Mouse (Mus musculus) heart, adult 2 months (tissue): Measurements from ENCODE around the gene Runx1. TPM values are rescaled to one million over a fixed set of nuclear protein-coding genes. Genes with fewer than 3 reads are reported as not detected.

Source experiments
- DNase-seq, 2 experiments: peaks; one replicate each; pipeline ENCODE4 v3.0.0; 2021
- H3K27ac ChIP-seq: fragments of 200-600 bp; 2 replicates; pipeline ENCODE4 v1.8.1; 2022
- H3K27me3 ChIP-seq: fragments of 200-500 bp; 2 replicates; pipeline ENCODE4 v1.6.1; 2012; ENCODE audit warnings: mild to moderate bottlenecking, low read length, inconsistent platforms, mixed read lengths; ENCODE audit not compliant: control insufficient read depth, insufficient read depth
- H3K36me3 ChIP-seq: fragments of 200-500 bp; 2 replicates; pipeline ENCODE4 v1.6.1; 2012; ENCODE audit warnings: low read length, inconsistent platforms; ENCODE audit not compliant: control insufficient read depth, insufficient read depth
- H3K4me1 ChIP-seq: fragments of 200-500 bp; 2 replicates; pipeline ENCODE4 v1.6.1; 2011; ENCODE audit warnings: low read length; ENCODE audit not compliant: control insufficient read depth, insufficient read depth
- H3K4me3 ChIP-seq: fragments of 200-600 bp; 2 replicates; pipeline ENCODE4 v1.8.1; 2022
- H3K79me2 ChIP-seq: fragments of 200-500 bp; replicated peaks from 2 replicates; pipeline ENCODE4 v1.6.1; 2012; ENCODE audit warnings: mild to moderate bottlenecking, inconsistent platforms, low read length, moderate library complexity, mixed read lengths; ENCODE audit not compliant: control insufficient read depth, insufficient read depth
- H3K9ac ChIP-seq: fragments of 200-500 bp; 2 replicates; pipeline ENCODE4 v1.6.1; 2012; ENCODE audit warnings: low read depth, mild to moderate bottlenecking, control low read depth, inconsistent platforms, low read length, mixed read lengths
- CTCF ChIP-seq: fragments of 200-600 bp; IDR thresholded peaks from 2 replicates; pipeline ENCODE4 v1.8.1; 2022; ENCODE audit warnings: antibody characterized with exemption, mild to moderate bottlenecking, moderate library complexity
- EP300 ChIP-seq: fragments of 200-500 bp; IDR thresholded peaks from 2 replicates; pipeline ENCODE4 v1.6.1; 2011; ENCODE audit warnings: low read depth, low read length, control low read depth; ENCODE audit not compliant: insufficient read depth
- POLR2A ChIP-seq: fragments of 200-500 bp; IDR thresholded peaks from 2 replicates; pipeline ENCODE4 v1.6.1; 2011; ENCODE audit warnings: mild to moderate bottlenecking, low read depth, low read length, control low read depth; ENCODE audit not compliant: insufficient read depth
- WGBS: fragments of 180-500 bp; shearing (Covaris S2); methylation state at CpG from one replicate; pipeline ENCODE4 v1.1.7; 2018; 5-methylcytosine and 5-hydroxymethylcytosine counted together
- intact Hi-C: fragments of 180-260 bp; cut with DNase I; formaldehyde crosslinking; loops from one replicate; pipeline ENCODE4 v1.15.1; 2025
- polyA plus RNA-seq: library from polyadenylated mRNA; depleted of rRNA; stranded (reverse); fragments of >200 nt; gene quantifications from 2 replicates; pipeline ENCODE4 v1.2.3, GENCODE M21; 2012
- total RNA-seq, 2 experiments: library from RNA; stranded (reverse); gene quantifications; 2 replicates each; pipeline ENCODE4 v1.2.3; 2021

The Runx1 gene
- total and polyA plus RNA-seq, 3 experiments: 1.8 to 2.4 (median 2.1) TPM

DNA sequence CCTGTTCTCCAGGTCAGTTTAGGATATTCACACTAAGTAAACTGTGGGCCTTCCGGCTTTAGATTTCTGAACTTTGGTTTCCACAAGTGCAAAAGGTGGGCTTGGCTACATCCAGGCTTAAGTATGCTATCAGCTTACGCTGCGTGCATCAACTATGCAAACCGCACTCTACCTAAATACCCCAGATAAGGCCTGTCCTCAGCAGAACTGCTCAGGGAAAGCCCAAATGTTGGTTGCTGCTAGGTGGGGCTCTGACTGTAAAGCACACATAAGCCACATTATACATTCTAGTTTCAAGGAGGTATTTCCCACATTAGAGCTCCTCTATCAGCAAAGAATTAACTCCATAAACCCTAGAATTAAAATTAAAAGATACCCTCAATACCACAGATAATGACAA is 33.0 kb downstream of the Runx1 start:
- H3K79me2 ChIP-seq: no peaks in the 10 kb centered on the region
- intact Hi-C loops: no loop called here
- no peaks in the 10 kb centered on the region for H3K27me3 ChIP-seq
- TF ChIP-seq EP300 (no peak), POLR2A (no peak), CTCF (no peak)
- DNase-seq: no peak
- no peak overlapping the region for H3K9ac ChIP-seq
- H3K36me3 ChIP-seq: no peaks in the 10 kb centered on the region
- no peaks in the 10 kb centered on the region for H3K4me1 ChIP-seq
- H3K27ac ChIP-seq: no peak overlapping the region
- H3K4me3 ChIP-seq: no peak overlapping the region
- WGBS: 95% methylated on average over 4 of the region's 4 CpGs

DNA sequence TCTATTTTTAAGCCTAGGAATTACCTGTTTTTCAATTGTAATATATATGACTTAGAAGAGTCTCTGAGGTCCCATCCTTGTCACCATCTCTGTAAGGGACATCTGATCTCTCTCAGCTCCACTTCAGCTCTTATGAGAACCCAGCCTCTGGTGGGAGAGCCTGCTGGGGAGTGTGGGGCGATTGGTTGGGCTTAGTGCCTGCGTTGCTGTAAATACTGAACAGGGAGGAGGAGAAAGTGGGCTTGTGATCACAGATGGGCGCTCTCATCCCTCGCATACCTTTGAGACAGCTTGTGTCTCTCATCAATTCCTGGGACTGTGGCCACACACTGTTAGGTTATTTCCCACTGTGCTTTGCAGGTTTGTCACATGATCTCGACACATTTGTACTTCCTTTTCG is 35.3 kb downstream of the Runx1 start:
- Histone ChIP-seq H3K4me3 (no peak overlapping the region), H3K4me1 (no peaks in the 10 kb centered on the region), H3K9ac (no peak overlapping the region), H3K27ac (no peak overlapping the region), H3K36me3 (no peaks in the 10 kb centered on the region), H3K79me2 (no peaks in the 10 kb centered on the region), H3K27me3 (no peaks in the 10 kb centered on the region)
- 73% methylated on average over 6 of the region's 6 CpGs for WGBS
- intact Hi-C loops: no loop called here
- DNase-seq: no peak
- no peak for TF ChIP-seq CTCF
- no peak for TF ChIP-seq POLR2A
- no peak for TF ChIP-seq EP300

DNA sequence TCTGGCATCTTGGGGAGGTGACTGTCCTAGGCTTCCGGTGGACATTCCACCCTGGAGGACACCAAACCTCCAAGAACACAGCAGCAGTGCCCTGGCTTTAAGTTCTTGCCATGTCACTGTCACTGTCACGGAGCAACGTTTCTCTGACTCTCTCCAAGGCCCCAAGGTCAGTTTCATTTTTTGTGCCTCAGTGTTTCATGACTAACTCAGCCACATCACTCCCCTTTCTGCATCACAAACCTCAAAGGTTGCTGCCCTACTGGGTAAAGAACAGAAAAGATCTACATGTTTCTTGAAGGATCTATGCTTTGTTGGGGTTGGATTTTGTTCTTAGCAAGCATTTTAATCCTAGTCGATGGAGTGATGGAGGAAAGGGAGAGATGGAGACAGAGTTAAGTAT is 36.1 kb downstream of the Runx1 start:
- no peak overlapping the region for H3K27ac ChIP-seq
- no peak overlapping the region for H3K4me3 ChIP-seq
- H3K4me1 ChIP-seq: no peaks in the 10 kb centered on the region
- WGBS: 79% methylated on average over 4 of the region's 4 CpGs
- H3K9ac ChIP-seq: no peak overlapping the region
- no peaks in the 10 kb centered on the region for H3K36me3 ChIP-seq
- intact Hi-C loops: no loop called here
- H3K79me2 ChIP-seq: no peaks in the 10 kb centered on the region
- H3K27me3 ChIP-seq: no peaks in the 10 kb centered on the region
- TF ChIP-seq CTCF (no peak), POLR2A (no peak), EP300 (no peak)
- DNase-seq: no peak

DNA sequence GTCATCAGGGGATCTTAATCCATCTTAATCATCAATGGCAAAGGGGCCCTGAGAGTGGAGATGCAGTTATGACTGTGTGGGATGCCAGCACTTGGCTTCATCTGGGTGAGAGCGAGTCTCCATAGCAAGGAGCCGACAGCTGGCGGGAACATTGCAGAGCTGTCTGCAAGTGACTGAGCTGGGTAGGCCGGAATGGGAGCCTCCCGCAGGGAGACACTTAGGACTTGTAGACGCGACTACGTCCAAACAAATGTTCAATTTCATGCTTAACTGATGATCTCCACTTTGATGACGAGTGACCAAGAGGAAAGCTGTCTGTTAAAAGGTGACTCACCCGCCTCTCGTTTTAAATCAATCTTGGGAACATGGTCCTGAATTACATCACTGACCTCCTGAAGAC is 37.5 kb downstream of the Runx1 start:
- Histone ChIP-seq H3K36me3 (no peaks in the 10 kb centered on the region), H3K9ac (no peak overlapping the region), H3K79me2 (no peaks in the 10 kb centered on the region), H3K27ac (no peak overlapping the region), H3K4me3 (no peak overlapping the region), H3K27me3 (no peaks in the 10 kb centered on the region), H3K4me1 (no peaks in the 10 kb centered on the region)
- 60% methylated on average over 11 of the region's 11 CpGs for WGBS
- intact Hi-C loops: no loop called here
- TF ChIP-seq CTCF (no peak), EP300 (no peak), POLR2A (no peak)
- DNase-seq: no peak

DNA sequence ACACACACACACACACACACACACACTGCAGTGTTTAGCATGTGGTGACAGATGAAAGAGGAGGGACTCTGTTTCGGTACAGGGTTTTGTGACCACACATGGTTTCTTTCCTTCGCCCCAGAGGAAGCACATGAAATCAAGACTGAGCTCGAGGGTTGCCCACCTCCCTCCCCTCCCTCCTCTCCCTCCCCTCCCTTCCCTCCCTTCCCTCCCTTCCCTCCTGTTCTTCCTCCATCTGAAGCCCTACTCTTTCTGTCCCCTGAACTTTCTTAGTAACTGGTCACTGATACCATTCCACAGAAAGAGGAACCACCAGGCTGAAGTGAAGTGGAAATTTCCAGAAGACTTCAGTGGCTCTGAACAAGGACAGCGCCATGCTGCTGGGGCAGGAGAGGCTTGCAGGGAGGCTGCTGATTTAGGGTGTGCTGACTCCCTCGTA is 39.0 kb downstream of the Runx1 start:
- no peak for TF ChIP-seq POLR2A
- TF ChIP-seq EP300: no peak
- TF ChIP-seq CTCF: no peak
- WGBS: 64% methylated on average over 5 of the region's 5 CpGs

DNA sequence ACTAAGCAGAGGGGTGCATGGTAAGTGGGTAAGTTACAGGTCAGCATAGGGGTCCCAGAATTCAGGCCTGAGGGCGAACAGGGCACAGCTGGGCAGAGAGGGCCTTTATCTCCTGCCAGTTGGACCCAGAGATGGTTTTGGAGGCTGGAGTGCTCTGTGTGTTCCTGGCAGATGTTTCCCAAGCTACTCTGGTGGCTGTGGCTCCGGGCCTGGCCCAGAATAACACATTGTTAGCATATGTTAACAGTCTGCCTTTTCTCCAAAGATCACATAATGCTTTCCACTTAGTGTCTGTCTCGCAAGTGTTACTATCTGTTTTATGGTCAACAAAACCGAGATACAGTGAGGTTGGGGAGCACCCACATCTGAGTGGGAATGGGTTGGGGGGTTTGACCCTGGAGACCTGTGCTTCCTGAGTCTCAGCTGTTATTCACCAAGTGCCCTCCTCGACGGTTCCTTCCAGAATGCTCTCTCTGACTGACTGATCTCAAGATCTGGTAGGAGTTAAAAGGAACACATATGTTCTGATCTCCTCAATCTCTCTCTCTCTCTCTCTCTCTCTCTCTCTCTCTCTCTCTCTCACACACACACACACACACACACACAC is 39.6 kb downstream of the Runx1 start:
- Histone ChIP-seq H3K79me2 (no peaks in the 10 kb centered on the region), H3K4me1 (peaks cover 3% of the 10 kb centered on the region; the same call in 1 of the 2 replicates), H3K27me3 (no peaks in the 10 kb centered on the region), H3K36me3 (no peaks in the 10 kb centered on the region), H3K9ac (no peak overlapping the region), H3K27ac (no peak overlapping the region), H3K4me3 (no peak overlapping the region)
- DNase-seq: no peak
- 65% methylated on average over 6 of the region's 6 CpGs for WGBS
- TF ChIP-seq POLR2A: no peak
- no peak for TF ChIP-seq EP300
- no peak for TF ChIP-seq CTCF
- intact Hi-C loops: no loop called here

More for the DNA sequence above, 39.0 kb downstream of the Runx1 start:
- Histone ChIP-seq H3K4me3 (no peak overlapping the region), H3K79me2 (no peaks in the 10 kb centered on the region), H3K9ac (no peak overlapping the region), H3K27me3 (no peaks in the 10 kb centered on the region), H3K27ac (no peak overlapping the region), H3K4me1 (peaks cover 3% of the 10 kb centered on the region; the same call in 1 of the 2 replicates), H3K36me3 (no peaks in the 10 kb centered on the region)
- intact Hi-C loops: no loop called here
- DNase-seq: peak in 1 of 2 experiments; percentile 21
